17 mouse cellular contexts compared by ENCODE assay signal in the genomic region with DNA sequence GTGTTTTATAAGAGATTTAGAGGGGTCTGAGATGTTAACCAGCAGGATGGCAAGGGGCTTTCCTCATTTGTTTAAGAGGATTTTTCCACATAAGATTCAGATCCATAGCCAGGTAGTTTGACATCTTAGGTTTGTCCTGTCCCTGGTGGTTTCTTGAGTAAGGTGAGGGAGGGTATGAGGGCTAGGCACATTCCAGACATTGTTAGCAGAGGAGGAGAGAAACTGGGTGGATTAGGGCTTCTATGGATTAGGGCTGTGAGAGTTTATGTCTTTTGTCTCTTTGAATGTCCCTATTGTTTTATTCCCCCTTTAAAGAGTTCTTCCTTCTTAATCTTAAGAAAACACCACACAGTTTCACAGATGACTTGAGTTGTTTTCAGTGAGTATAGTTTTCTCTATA.
"Had no signal": no experiment of that assay in that cellular context is flagged by ENCODE, and none has a peak within 500 bp of the region (broad histone marks: within the 10 kb centered on the region; RNA-seq: fewer than 3 reads in every experiment).

No protein-coding gene starts in this region.

- DNase-seq: lung, adult 2 months; lung, postnatal 14 days; lung, postnatal 36 days; retina, postnatal 1 day; right cerebral cortex, adult 18-20 months; right cerebral cortex, postnatal 25 days; right cerebral cortex, postnatal 4 days; spleen, adult 18-20 months; thymus, adult 18-20 months; thymus, postnatal 14 days; thymus, postnatal 36 days had no signal

- H3K4me3 ChIP-seq: lung, embryonic 15.5 days; megakaryocyte, embryonic 14.5 days; midbrain, embryonic 13.5 days; midbrain, embryonic 15.5 days; neural tube, embryonic 12.5 days had no signal

- H3K27ac ChIP-seq: lung, embryonic 15.5 days; macrophage; midbrain, embryonic 13.5 days; midbrain, embryonic 15.5 days; neural tube, embryonic 12.5 days had no signal
